Mouse (Mus musculus) spleen, postnatal 0 days (tissue): ENCODE data around the gene Zfp943. TPM values are rescaled to one million over a fixed set of nuclear protein-coding genes. Genes with fewer than 3 reads are reported as not detected.

Source experiments
- polyA plus RNA-seq: library from polyadenylated mRNA; unstranded; fragments of >200 nt; fragmentation: Nextera tagmentation; extraction: Ambion mirVana; gene quantifications from 2 replicates; pipeline ENCODE4 v1.2.1, GENCODE M21; 2015

Gene Zfp943
- 7.7 and 8.0 TPM in 2 replicates for polyA plus RNA-seq

GRCm38 (mm10) chr17:21962107-21962907 lies at the start of gene Zfp943, which contains the start of gene Zfp942:
Zfp943 (plus strand) TSS chr17:21962552.
Zfp942 (minus strand) TSS chr17:21962464.

Other genes with a start within 250 kb of the Zfp943 start
- 2.8 and 3.2 TPM in 2 replicates for gene Zfp229, start 231.8 kb upstream of the Zfp943 start, polyA plus RNA-seq
- 2.4 and 2.8 TPM in 2 replicates for gene Zfp820, start 116.8 kb upstream of the Zfp943 start, polyA plus RNA-seq
- gene Zfp995, start 52.6 kb upstream of the Zfp943 start, polyA plus RNA-seq: 2.3 and 3.0 TPM in 2 replicates
- gene Zfp942, start 88 bp upstream of the Zfp943 start, polyA plus RNA-seq: 11.0 and 11.6 TPM in 2 replicates
- gene Zfp947, start 203.6 kb downstream of the Zfp943 start, polyA plus RNA-seq: 0.82 and 1.1 TPM in 2 replicates